In the genomic region with DNA sequence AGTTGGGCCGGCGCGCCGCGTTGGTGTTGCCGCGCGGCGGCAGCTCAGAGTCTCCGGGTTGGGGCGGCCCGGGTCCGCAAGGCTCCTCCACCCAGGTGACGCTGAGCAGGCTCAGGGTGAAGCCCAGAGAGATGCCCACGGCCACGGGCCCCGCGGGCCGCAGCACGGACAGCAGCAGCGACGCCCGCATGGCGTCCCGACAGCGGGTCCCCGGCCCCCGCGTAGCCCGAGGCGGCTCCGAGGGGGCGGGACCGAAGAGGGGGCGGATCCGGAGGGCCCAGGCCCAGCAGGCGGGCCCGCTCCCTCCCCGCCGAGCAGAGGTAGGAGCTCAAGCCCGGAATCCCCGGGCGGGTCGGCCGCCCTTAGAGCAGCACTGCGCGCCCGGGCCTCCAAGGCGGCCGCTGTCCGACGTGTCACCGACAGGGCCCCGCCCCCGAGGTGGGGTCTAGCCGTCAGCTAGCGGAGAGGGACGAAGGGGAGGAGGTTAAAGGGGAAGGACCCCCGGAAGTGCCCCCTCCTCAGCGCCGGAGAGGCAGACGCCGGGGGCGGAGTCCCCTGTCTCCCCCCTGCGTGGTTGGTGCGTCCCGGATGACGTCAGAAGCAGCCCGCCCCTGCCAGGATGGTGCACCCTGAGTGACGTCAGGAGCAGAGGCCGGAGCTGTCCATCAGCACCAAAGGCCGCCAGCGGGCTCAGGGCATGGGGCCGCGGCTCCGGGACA, we compare ENCODE assay signal across 7 mouse cellular contexts. TPM values are rescaled to one million over a fixed set of nuclear protein-coding genes. Genes with fewer than 3 reads are reported as not detected.
A peak's percentile ranks its signal among the peaks of the same experiment; 100 is the strongest.
DNase-seq lines count a peak whose midpoint lies in the region; ATAC-seq lines count a peak whose summit lies in the region.

A gene (minus strand): TSS at position 392 of the 719 bp plus-strand sequence.
A gene (plus strand): TSS at position 617 of the 719 bp plus-strand sequence.

- peak within 1 kb of the TSS; percentile 91 for H3K4me2 ChIP-seq in embryonic facial prominence, embryonic 11.5 days (ENCODE audit: low read depth, low read length)
- H3K4me2 ChIP-seq in midbrain, embryonic 12.5 days (replicated peaks): peak within 1 kb of the TSS; percentile 90

- H3K9ac ChIP-seq in embryonic facial prominence, embryonic 11.5 days (replicated peaks; ENCODE audit: low read length): peak within 1 kb of the TSS; percentile 70
- H3K9ac ChIP-seq in midbrain, embryonic 12.5 days (replicated peaks): peak within 1 kb of the TSS; percentile 86

- peaks cover 14% of the 10 kb centered on the region for H3K36me3 ChIP-seq in embryonic facial prominence, embryonic 11.5 days (replicated peaks; ENCODE audit: control insufficient read depth, insufficient read depth, low read depth, low read length)
- H3K36me3 ChIP-seq in midbrain, embryonic 12.5 days: peaks cover 40% of the 10 kb centered on the region

- intact Hi-C loops in left cerebral cortex, postnatal 4 days (cut with DNase I): loop anchor here (5.0 kb wide), 1 partner anchor 118 kb away; no protein-coding TSS in a partner anchor

- DNase-seq in adrenal gland, postnatal 25 days: peak; percentile 97
- DNase-seq in embryonic facial prominence, embryonic 11.5 days (ENCODE audit: low spot score): peak; percentile 99
- peak; percentile 99 for DNase-seq in heart, adult 11 months
- peak; percentile 97 for DNase-seq in kidney, adult 11 months
- DNase-seq in left cerebral cortex, postnatal 4 days: peak; percentile 99
- DNase-seq in skeletal muscle tissue, adult 2 months (ENCODE audit: low read depth, low spot score): peak; percentile 90

- H3K27ac ChIP-seq in embryonic facial prominence, embryonic 11.5 days (replicated peaks; ENCODE audit: low read depth, low read length): peak within 1 kb of the TSS; percentile 56
- H3K27ac ChIP-seq in midbrain, embryonic 12.5 days (replicated peaks): peak within 1 kb of the TSS; percentile 78

- H3K4me1 ChIP-seq in embryonic facial prominence, embryonic 11.5 days (ENCODE audit: control insufficient read depth, insufficient read depth, low read length): peaks cover 5% of the 10 kb centered on the region; the same call in 1 of the 2 replicates
- H3K4me1 ChIP-seq in midbrain, embryonic 12.5 days: peaks cover 38% of the 10 kb centered on the region

- WGBS in embryonic facial prominence, embryonic 11.5 days: under 1% methylated on average over 74 of the region's 76 CpGs
- WGBS in midbrain, embryonic 12.5 days: under 1% methylated on average over 62 of the region's 76 CpGs

- ATAC-seq in embryonic facial prominence, embryonic 11.5 days (replicated peaks; ENCODE audit: insufficient number of reproducible peaks, low FRiP score, low TSS enrichment, low read depth): peak; percentile 87
- peak; percentile 93 for ATAC-seq in midbrain, embryonic 12.5 days (ENCODE audit: low FRiP score, low read depth)

- H3K9me3 ChIP-seq in embryonic facial prominence, embryonic 11.5 days (replicated peaks; ENCODE audit: control insufficient read depth, low read length): no peaks in the 10 kb centered on the region
- no peaks in the 10 kb centered on the region for H3K9me3 ChIP-seq in midbrain, embryonic 12.5 days

- peak within 1 kb of the TSS; percentile 76 for H3K4me3 ChIP-seq in embryonic facial prominence, embryonic 11.5 days (ENCODE audit: low read depth, low read length)
- H3K4me3 ChIP-seq in midbrain, embryonic 12.5 days: peak within 1 kb of the TSS; percentile 82

- H3K27me3 ChIP-seq in embryonic facial prominence, embryonic 11.5 days (ENCODE audit: control insufficient read depth, insufficient read depth, low read length): peaks cover 11% of the 10 kb centered on the region; the same call in 1 of the 2 replicates
- peaks cover 42% of the 10 kb centered on the region for H3K27me3 ChIP-seq in midbrain, embryonic 12.5 days

RNA-seq across cellular contexts. Expression of the first gene that starts in this region (rescaled TPM):
- 46.9 and 50.1 TPM in 2 replicates for total RNA-seq in adrenal gland, postnatal 25 days (2021)
- polyA plus RNA-seq in embryonic facial prominence, embryonic 11.5 days (2014; fragmentation: Nextera tagmentation; extraction: Ambion mirVana): 14.6 and 15.3 TPM in 2 replicates
- total RNA-seq in left cerebral cortex, postnatal 4 days (2021): 10 to 100 TPM; 61.3 to 67.7 TPM
- 35.9 and 36.3 TPM in 2 replicates for polyA plus RNA-seq in midbrain, embryonic 12.5 days (2016; fragmentation: Nextera tagmentation; extraction: Ambion mirVana)

RNA-seq across cellular contexts. Expression of the second gene that starts in this region (rescaled TPM):
- total RNA-seq in adrenal gland, postnatal 25 days (2021): 2.8 and 4.1 TPM in 2 replicates
- 0.98 and 1.6 TPM in 2 replicates for polyA plus RNA-seq in embryonic facial prominence, embryonic 11.5 days (2014; fragmentation: Nextera tagmentation; extraction: Ambion mirVana)
- total RNA-seq in left cerebral cortex, postnatal 4 days (2021): 10 to 100 TPM; 41.8 to 43.5 TPM
- polyA plus RNA-seq in midbrain, embryonic 12.5 days (2016; fragmentation: Nextera tagmentation; extraction: Ambion mirVana): 26.5 and 27.6 TPM in 2 replicates

Comparison
In these comparisons a context has a peak if more than half of its experiments do, and no peak if none do; other contexts are left out.
1. Peak in every context shown above with its lines: DNase-seq, ATAC-seq, H3K4me3 ChIP-seq and H3K27ac ChIP-seq.
2. RNA of the second gene that starts in this region (polyA plus RNA-seq): 26.5 to 27.6 TPM in midbrain, embryonic 12.5 days; 0.98 to 1.6 TPM in embryonic facial prominence, embryonic 11.5 days; every median in the first group is over 10 times any median in the second.